Mouse (Mus musculus) spleen, adult 2 months (tissue): Measurements from ENCODE around the gene Fancm. TPM values are rescaled to one million over a fixed set of nuclear protein-coding genes. Genes with fewer than 3 reads are reported as not detected.
"Not testable (repeated sequence)": the region's sequence is repeated elsewhere in the genome, so short reads cannot be mapped to it uniquely, and the experiment has no call there.

Source experiments
- DNase-seq, 2 experiments: peaks; one replicate each; pipeline versions ENCODE4 v3.0.0 to v3.0.0-alpha.2; 2012 to 2021; ENCODE audit warnings: low spot score in 2 of 2, low read depth in 1 of 2
- H3K27ac ChIP-seq: fragments of 200-500 bp; 2 replicates; pipeline ENCODE4 v1.5.1; 2012; ENCODE audit warnings: low read length, inconsistent platforms; ENCODE audit not compliant: insufficient read depth
- H3K27me3 ChIP-seq: fragments of 200-500 bp; 2 replicates; pipeline ENCODE4 v1.6.1; 2012; ENCODE audit warnings: mild to moderate bottlenecking, moderate library complexity, low read length, inconsistent platforms; ENCODE audit not compliant: control insufficient read depth, insufficient read depth
- H3K36me3 ChIP-seq: fragments of 200-500 bp; 2 replicates; pipeline ENCODE4 v1.6.1; 2012; ENCODE audit warnings: mild to moderate bottlenecking, low read length, inconsistent platforms; ENCODE audit not compliant: control insufficient read depth, insufficient read depth
- H3K4me1 ChIP-seq: fragments of 200-500 bp; 2 replicates; pipeline ENCODE4 v1.6.1; 2011; ENCODE audit warnings: inconsistent platforms; ENCODE audit not compliant: control insufficient read depth, insufficient read depth, insufficient read length
- H3K4me3 ChIP-seq: fragments of 200-500 bp; 2 replicates; pipeline ENCODE4 v1.5.1; 2011; ENCODE audit warnings: mild to moderate bottlenecking, inconsistent platforms; ENCODE audit not compliant: insufficient read depth, insufficient read length; ENCODE audit errors: extremely low read depth
- CTCF ChIP-seq: fragments of 200-500 bp; IDR thresholded peaks from 2 replicates; pipeline ENCODE4 v1.5.1; 2011; ENCODE audit warnings: mild to moderate bottlenecking, inconsistent platforms; ENCODE audit not compliant: insufficient read depth, insufficient read length, insufficient replicate concordance; ENCODE audit errors: extremely low read depth
- POLR2A ChIP-seq: fragments of 200-500 bp; IDR thresholded peaks from 2 replicates; pipeline ENCODE4 v1.6.1; 2011; ENCODE audit warnings: low read depth, low read length, inconsistent platforms
- WGBS: fragments of 180-500 bp; shearing (Covaris S2); methylation state at CpG from one replicate; pipeline ENCODE4 v1.1.7; 2018; 5-methylcytosine and 5-hydroxymethylcytosine counted together
- polyA plus RNA-seq: library from polyadenylated mRNA; depleted of rRNA; stranded (reverse); fragments of >200 nt; gene quantifications from 2 replicates; pipeline ENCODE4 v1.2.3, GENCODE M21; 2012

Fancm gene
- polyA plus RNA-seq, 1 experiment, result 2.1 TPM

DNA sequence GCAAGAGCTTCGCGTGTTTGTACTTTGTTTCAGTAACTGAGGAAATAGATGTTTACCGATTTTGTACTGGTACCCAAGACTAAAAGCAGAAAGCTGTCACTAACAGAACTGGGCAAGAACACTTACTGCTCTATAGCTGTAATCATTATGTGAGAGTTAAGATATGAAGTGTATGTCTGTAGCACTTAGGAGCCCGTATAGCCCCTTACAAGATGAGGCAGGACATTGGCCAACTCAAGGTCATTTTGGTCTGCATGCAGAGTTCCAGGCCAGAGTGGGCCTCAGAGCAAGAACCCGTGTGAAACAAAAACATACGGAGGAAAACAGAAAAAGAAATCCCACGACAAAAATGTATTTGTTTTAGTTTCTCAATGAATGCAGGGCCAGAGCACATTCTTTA is 752 bp upstream of the Fancm start:
- 47% methylated on average over 7 of the region's 7 CpGs for WGBS
- no peak overlapping the region for H3K4me3 ChIP-seq

DNA sequence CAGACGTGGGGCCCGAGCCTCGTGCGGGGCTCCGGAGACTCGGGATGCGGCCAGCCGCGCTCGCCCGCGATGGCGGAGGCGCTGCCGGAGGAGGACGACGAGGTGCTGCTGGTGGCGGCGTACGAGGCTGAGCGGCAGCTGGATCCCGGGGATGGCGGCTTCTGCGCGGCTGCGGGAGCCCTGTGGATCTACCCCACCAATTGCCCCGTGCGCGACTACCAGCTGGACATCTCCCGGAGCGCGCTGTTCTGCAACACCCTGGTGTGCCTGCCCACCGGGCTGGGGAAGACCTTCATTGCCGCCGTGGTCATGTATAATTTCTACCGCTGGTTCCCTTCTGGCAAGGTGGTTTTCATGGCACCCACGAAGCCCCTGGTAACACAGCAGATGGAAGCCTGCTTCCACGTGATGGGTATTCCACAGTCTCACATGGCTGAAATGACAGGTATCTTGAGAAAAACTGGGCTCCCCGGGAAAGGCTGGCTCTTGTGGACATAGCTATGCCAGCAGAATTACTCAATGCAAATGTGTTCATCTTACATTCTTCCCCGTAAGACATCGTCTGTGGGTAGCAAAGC is 419 bp downstream of the Fancm start:
- H3K4me3 ChIP-seq, result peak overlapping the region; percentile 74
- no peaks in the 10 kb centered on the region for H3K27me3 ChIP-seq
- peaks cover 5% of the 10 kb centered on the region for H3K4me1 ChIP-seq
- TF ChIP-seq CTCF (no peak), POLR2A (no peak)
- no peak for DNase-seq
- H3K27ac ChIP-seq, result peak overlapping the region; percentile 36
- H3K36me3 ChIP-seq, result no peaks in the 10 kb centered on the region
- WGBS, result under 1% methylated on average over 41 of the region's 41 CpGs

More for the DNA sequence above, 752 bp upstream of the Fancm start:
- Histone ChIP-seq H3K4me1 (peaks cover 5% of the 10 kb centered on the region), H3K27me3 (no peaks in the 10 kb centered on the region), H3K36me3 (no peaks in the 10 kb centered on the region; the same call in 1 of the 2 replicates), H3K27ac (no peak overlapping the region)
- DNase-seq, result no peak
- TF ChIP-seq CTCF, result no peak
- no peak for TF ChIP-seq POLR2A

DNA sequence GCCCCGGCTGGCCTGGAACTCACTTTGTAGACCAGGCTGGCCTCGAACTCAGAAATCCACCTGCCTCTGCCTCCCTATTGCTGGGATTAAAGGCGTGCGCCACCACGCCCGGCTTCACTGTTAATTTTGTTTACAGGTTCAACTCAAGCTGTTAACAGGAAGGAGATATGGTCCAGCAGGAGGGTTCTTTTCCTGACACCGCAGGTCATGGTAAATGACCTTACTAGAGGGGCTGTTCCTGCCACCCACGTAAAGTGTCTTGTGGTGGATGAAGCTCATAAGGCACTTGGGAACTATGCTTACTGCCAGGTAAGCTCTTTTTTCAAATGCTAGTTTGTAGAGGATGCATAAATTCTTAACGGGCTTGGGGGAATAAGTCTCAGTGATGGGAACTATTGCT is 1.5 kb downstream of the Fancm start:
- DNase-seq, result no peak
- Histone ChIP-seq H3K36me3 (no peaks in the 10 kb centered on the region), H3K27ac (no peak overlapping the region), H3K4me1 (peaks cover 5% of the 10 kb centered on the region), H3K27me3 (no peaks in the 10 kb centered on the region), H3K4me3 (no peak overlapping the region)
- WGBS, result 59% methylated on average over 9 of the region's 9 CpGs
- TF ChIP-seq POLR2A (no peak), CTCF (no peak)

DNA sequence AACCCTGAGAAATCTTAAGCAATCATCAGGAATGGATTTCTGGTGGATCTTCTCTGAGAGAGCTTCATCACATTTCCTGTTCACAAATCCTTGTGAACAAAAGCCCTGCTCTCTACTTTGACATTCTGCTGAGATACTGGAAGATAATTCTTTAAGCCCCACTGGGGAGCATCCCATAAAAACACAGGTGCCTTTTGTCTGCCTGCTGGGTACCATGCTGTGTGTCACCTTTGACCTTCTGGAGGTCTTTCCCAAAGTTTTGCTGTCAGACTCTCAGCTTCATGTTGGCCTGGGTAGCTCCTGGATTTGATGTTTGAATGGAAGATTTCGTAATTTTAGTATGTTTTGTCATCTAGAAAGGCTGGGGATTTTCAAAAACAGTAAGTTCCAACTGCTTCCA is 33.3 kb downstream of the Fancm start:
- Histone ChIP-seq H3K27ac (no peak overlapping the region), H3K27me3 (no peaks in the 10 kb centered on the region), H3K4me1 (no peaks in the 10 kb centered on the region), H3K4me3 (no peak overlapping the region), H3K36me3 (peaks cover 6% of the 10 kb centered on the region)
- TF ChIP-seq POLR2A (no peak), CTCF (no peak)
- DNase-seq, result no peak
- 90% methylated on average over 1 of the region's 1 CpGs for WGBS

DNA sequence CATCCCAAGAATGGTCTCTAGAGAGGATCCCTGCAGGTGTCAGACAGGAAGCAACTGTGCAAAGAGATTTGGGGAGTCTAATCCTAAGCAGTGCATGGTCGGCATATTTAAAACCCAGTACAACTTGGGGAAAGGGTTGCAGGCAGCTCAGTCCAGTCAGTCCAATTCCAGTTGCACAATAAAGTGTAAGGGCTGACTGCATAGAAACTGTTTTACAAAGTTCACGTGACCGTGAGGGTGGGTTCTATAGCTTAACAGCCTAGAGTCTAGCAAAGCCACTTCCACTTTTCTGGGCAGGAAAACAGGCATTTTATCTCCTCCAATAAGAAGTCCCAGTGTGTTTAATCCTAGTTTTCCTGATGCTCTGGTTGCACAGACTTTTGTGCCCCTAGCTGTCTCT is 36.1 kb downstream of the Fancm start:
- H3K27ac ChIP-seq, result no peak overlapping the region
- no peak overlapping the region for H3K4me3 ChIP-seq
- no peaks in the 10 kb centered on the region for H3K4me1 ChIP-seq
- no peaks in the 10 kb centered on the region for H3K27me3 ChIP-seq
- TF ChIP-seq POLR2A (no peak), CTCF (no peak)
- DNase-seq, result no peak
- WGBS, result 87% methylated on average over 3 of the region's 3 CpGs
- peaks cover 2% of the 10 kb centered on the region; the same call in 1 of the 2 replicates for H3K36me3 ChIP-seq

DNA sequence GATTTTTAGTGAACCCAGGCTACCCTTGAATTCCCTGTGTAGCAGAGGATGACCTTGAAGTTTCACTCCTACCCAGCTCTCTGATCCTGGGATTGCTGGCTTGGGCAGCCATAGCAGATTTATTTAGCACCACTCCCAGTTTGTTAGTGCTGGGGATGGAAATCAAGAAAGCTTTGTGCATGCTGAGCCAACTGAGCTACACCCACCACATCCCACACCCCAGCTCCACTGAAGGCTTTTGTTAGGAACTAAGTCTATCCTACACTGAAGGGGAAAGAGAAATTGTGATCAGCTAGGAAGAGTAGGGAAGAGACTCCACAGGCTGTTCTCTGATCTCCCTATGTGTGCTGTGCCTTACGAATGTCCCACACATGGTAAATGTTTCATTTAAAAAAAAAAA is 37.4 kb downstream of the Fancm start:
- H3K36me3 ChIP-seq, result peaks cover 2% of the 10 kb centered on the region; the same call in 1 of the 2 replicates
- H3K27me3 ChIP-seq, result no peaks in the 10 kb centered on the region
- H3K4me1 ChIP-seq, result no peaks in the 10 kb centered on the region
- H3K4me3 ChIP-seq, result no peak overlapping the region
- TF ChIP-seq POLR2A (no peak), CTCF (no peak)
- H3K27ac ChIP-seq, result no peak overlapping the region
- 92% methylated on average over 1 of the region's 1 CpGs for WGBS
- no peak for DNase-seq

DNA sequence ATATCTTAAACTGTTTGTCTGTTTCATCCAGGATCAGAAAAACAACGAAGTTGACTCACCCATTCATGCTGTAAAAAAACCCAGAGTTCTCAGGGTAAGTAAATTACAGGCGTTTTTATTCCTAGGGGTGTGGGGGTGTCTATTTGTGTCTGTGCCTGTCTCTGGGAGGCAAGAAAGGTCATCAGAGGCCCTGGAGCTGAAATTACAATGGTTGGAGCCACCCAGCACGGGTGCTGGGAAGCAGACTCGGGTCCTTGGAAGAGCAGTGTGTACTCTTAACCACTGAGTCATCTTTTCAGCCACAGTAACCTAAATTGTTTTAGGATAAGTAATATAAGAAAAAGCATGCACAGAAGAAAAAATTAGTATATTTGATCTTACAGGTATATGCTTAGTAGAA is 38.5 kb downstream of the Fancm start:
- H3K4me1 ChIP-seq, result no peaks in the 10 kb centered on the region
- peaks cover 6% of the 10 kb centered on the region; the same call in 1 of the 2 replicates for H3K36me3 ChIP-seq
- WGBS, result 94% methylated on average over 4 of the region's 4 CpGs
- H3K27ac ChIP-seq, result no peak overlapping the region
- no peak overlapping the region for H3K4me3 ChIP-seq
- TF ChIP-seq CTCF (no peak), POLR2A (no peak)
- no peak for DNase-seq
- H3K27me3 ChIP-seq, result no peaks in the 10 kb centered on the region

DNA sequence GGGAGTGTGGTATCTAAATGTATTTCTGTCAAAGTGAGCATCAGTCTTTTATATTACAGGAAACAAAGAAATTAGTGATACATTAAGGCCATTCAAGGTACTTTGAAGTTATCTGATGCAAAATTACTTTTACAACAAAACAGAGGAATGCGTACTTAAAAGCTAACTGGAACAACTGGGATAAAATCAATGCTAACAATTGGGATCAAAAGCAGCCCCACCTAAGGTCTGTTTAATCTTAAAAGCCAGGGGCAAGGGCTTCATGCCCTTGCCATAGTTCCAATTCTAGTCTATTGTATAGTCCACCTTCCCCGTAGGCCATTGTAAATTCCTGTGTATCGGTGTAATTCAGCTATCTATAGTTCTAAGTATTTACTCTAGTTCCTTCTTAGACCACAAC is 39.6 kb downstream of the Fancm start:
- WGBS, result 92% methylated on average over 3 of the region's 3 CpGs
- H3K27ac ChIP-seq, DNase-seq, H3K4me3 ChIP-seq, H3K4me1 ChIP-seq, H3K27me3 ChIP-seq, H3K36me3 ChIP-seq: not testable (repeated sequence)
